Mouse (Mus musculus) lung, postnatal 4 days (tissue): Measurements from ENCODE around the gene 1700012B09Rik.
A peak's percentile ranks its signal among the peaks of the same experiment; 100 is the strongest.

Experiments
- DNase-seq, 2 experiments: peaks; one replicate each; pipeline ENCODE4 v3.0.0; 2021

Gene 1700012B09Rik

GRCm38 (mm10) chr9:14730941-14731541 is 39.8 kb downstream of the 1700012B09Rik start:
- DNase-seq = peak; percentile 29 to 53

DNA sequence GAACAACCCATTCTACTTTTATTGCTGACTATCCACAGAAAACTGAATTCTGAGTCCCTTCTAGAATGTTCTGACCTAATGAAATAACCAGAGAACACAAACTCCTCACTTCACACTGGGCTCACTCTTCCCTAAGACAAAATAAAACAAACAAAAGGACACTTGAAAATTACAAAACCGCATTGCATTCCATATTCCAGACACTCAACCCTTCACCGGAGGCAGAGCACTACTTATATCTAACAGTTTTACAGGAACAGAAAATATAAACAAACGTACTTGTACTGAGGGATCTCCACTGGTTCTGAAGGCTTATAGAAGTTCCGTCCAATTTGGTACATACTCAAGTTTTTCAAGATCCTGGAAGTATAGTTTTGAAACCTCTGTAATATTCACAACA is 42.5 kb downstream of the 1700012B09Rik start:
- no peak for DNase-seq

DNA sequence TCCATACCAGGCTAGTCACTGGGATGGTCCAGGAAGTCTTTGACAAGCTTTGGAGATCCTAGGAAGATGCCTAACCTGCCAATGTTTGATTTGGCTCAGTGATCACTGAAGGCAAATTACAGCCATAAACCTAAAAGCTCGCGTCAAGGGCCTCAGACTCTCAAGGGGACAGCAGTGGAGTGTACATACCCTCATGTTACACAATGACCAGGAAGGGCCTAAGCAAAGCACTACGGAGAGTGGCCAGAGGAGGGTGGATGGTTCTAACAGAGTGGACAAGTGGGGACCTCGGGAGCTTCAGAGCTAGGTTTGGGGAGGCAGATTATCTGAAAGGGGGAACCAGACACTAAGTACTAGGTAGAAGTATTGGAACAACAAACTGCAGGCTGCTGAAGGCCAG is 44.2 kb downstream of the 1700012B09Rik start:
- DNase-seq = peak in 1 of 2 experiments; percentile 34

DNA sequence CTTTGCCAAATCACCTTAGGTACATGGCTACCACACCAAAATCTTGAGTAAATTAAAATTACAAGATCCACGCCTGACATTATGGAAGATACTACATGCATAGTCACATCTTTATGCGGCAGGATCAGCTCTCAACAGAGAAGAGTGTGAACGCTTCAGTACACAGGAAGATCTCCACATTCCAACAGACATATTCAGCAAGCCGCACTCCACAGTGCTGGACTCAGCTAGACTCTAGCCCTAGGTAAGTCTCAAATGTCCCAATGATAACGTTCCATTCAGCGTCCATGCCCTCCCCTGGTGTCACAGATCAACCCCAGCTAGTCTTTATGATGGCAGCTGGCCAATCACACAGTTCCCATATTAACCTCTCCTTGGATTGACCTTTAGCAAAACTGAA is 44.8 kb downstream of the 1700012B09Rik start:
- DNase-seq = no peak

DNA sequence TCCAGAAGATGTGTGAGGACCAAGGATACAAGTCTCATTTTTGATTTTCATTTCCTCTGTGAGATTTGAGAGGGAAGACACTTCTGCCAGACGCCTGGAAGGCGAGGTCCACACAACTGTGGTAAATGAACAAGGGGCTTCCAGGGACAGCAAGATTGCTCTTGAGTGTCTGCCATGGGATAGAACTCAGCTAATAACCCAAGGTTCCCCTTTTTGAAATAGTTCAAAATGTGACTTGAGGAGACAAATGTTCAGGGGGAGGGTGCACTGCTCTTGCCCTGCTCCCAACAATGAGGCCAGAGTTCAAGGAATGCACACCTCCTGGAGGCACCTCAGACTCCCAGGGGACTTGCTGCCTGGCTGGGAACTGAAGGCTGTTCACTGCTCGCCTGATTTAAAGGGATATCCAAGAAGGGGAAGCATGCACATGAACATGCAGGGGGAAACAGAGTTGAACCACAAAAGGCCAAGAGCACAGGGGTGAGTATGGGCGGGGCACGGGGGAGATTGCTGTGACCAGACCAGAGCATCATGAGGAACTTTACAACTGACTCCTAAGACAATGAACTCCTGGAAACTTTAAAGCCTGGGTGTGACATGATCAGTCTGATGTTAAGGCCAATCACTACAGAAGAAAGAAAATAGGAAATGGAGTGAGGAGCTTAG is 45.9 kb downstream of the 1700012B09Rik start:
- DNase-seq = no peak

- DNase-seq = no peak
Measured at GRCm38 (mm10) chr9:14721610-14722009, 49.2 kb downstream of the 1700012B09Rik start.

DNA sequence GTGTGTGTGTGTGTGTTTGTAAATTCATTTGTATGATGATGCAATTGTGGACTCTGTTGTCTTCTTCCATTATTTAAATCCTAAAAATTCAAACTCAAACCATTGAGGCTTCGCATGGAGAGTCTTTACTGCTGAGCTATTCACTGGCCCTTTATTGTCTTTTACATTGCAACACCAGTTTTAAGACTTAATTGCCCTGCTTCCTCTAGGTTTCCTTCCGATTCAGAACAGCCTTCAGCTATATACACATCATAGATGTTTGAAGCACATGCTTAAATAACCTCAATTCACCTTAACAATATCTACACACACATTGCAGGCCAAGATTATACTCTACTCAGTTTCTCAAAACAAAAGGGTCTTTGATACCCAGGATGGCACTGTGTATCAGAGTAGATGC is 50.4 kb downstream of the 1700012B09Rik start:
- no peak for DNase-seq

- no peak for DNase-seq
Measured at GRCm38 (mm10) chr9:14718332-14718691, 52.5 kb downstream of the 1700012B09Rik start.

GRCm38 (mm10) chr9:14717689-14718331 is 53.0 kb downstream of the 1700012B09Rik start:
- peak; percentile 56 to 59 for DNase-seq

GRCm38 (mm10) chr9:14715258-14715657 is 55.6 kb downstream of the 1700012B09Rik start:
- no peak for DNase-seq

GRCm38 (mm10) chr9:14710910-14711309 is 59.9 kb downstream of the 1700012B09Rik start:
- DNase-seq = no peak
